Mouse (Mus musculus) stomach, embryonic 15.5 days (tissue): ENCODE data around the gene Bsg. TPM values are rescaled to one million over a fixed set of nuclear protein-coding genes. Genes with fewer than 3 reads are reported as not detected.

Source experiments
- polyA plus RNA-seq: library from polyadenylated mRNA; unstranded; fragments of >200 nt; fragmentation: Nextera tagmentation; extraction: Ambion mirVana; gene quantifications from 2 replicates; pipeline ENCODE4 v1.2.1, GENCODE M21; 2015

The Bsg gene
- polyA plus RNA-seq, 1 experiment from 2014 or later: 1,050 TPM

Other genes with a start within 250 kb of the Bsg start
- not detected in 2 replicates for gene Vmn2r83, start 235.8 kb upstream of the Bsg start, polyA plus RNA-seq
- 69.7 and 70.6 TPM in 2 replicates for gene Plpp2, start 170.7 kb upstream of the Bsg start, polyA plus RNA-seq
- gene Mier2, start 149.3 kb upstream of the Bsg start, polyA plus RNA-seq: 49.2 and 50.1 TPM in 2 replicates
- gene Theg, start 117.2 kb upstream of the Bsg start, polyA plus RNA-seq: not detected in 2 replicates
- gene C2cd4c, start 90.5 kb upstream of the Bsg start, polyA plus RNA-seq: 0.08 and 0.14 TPM in 2 replicates
- 9.1 and 10.6 TPM in 2 replicates for gene Shc2, start 66.6 kb upstream of the Bsg start, polyA plus RNA-seq
- not detected in 2 replicates for gene Odf3l2, start 58.8 kb upstream of the Bsg start, polyA plus RNA-seq
- 36.4 and 41.1 TPM in 2 replicates for gene Madcam1, start 39.9 kb upstream of the Bsg start, polyA plus RNA-seq
- gene Tpgs1, start 35.1 kb upstream of the Bsg start, polyA plus RNA-seq: 58.2 and 59.3 TPM in 2 replicates
- gene Cdc34, start 22.3 kb upstream of the Bsg start, polyA plus RNA-seq: 107 and 108 TPM in 2 replicates
- gene Gzmm, start 15.5 kb upstream of the Bsg start, polyA plus RNA-seq: 0.40 and 0.57 TPM in 2 replicates
- 0.08 and 0.14 TPM in 2 replicates for gene Hcn2, start 12.1 kb downstream of the Bsg start, polyA plus RNA-seq
- 33.9 and 38.7 TPM in 2 replicates for gene Polrmt, start 42.1 kb downstream of the Bsg start, polyA plus RNA-seq
- gene Fgf22, start 50.6 kb downstream of the Bsg start, polyA plus RNA-seq: 0.31 and 0.36 TPM in 2 replicates
- 87.8 and 88.1 TPM in 2 replicates for gene Rnf126, start 62.5 kb downstream of the Bsg start, polyA plus RNA-seq
- 14.8 and 15.5 TPM in 2 replicates for gene Fstl3, start 72.8 kb downstream of the Bsg start, polyA plus RNA-seq
- 0.23 and 0.31 TPM in 2 replicates for gene Prss57, start 86.5 kb downstream of the Bsg start, polyA plus RNA-seq
- 53.3 and 54.1 TPM in 2 replicates for gene Palm, start 89.1 kb downstream of the Bsg start, polyA plus RNA-seq
- gene Misp, start 116.5 kb downstream of the Bsg start, polyA plus RNA-seq: 50.0 and 67.2 TPM in 2 replicates
- gene Ptbp1, start 149.9 kb downstream of the Bsg start, polyA plus RNA-seq: 295 and 299 TPM in 2 replicates
- gene Prtn3, start 170.0 kb downstream of the Bsg start, polyA plus RNA-seq: 5.2 and 10.6 TPM in 2 replicates
- gene Plppr3, start 170.1 kb downstream of the Bsg start, polyA plus RNA-seq: 32.9 and 36.1 TPM in 2 replicates
- gene Elane, start 181.8 kb downstream of the Bsg start, polyA plus RNA-seq: 3.8 and 11.1 TPM in 2 replicates
- gene Cfd, start 186.4 kb downstream of the Bsg start, polyA plus RNA-seq: not detected in 2 replicates
- 43.6 and 47.8 TPM in 2 replicates for gene Med16, start 204.4 kb downstream of the Bsg start, polyA plus RNA-seq
- 4.4 and 13.3 TPM in 2 replicates for gene Gm26602, start 206.4 kb downstream of the Bsg start, polyA plus RNA-seq
- 0.83 and 0.94 TPM in 2 replicates for gene Kiss1r, start 212.5 kb downstream of the Bsg start, polyA plus RNA-seq
- gene R3hdm4, start 216.7 kb downstream of the Bsg start, polyA plus RNA-seq: 137 and 140 TPM in 2 replicates
- gene Arid3a, start 222.6 kb downstream of the Bsg start, polyA plus RNA-seq: 9.8 and 10.0 TPM in 2 replicates